Mouse (Mus musculus) gastrocnemius, adult 18-20 months (tissue): ENCODE data around the gene Syngr3. TPM values are rescaled to one million over a fixed set of nuclear protein-coding genes. Genes with fewer than 3 reads are reported as not detected.
"Not testable (repeated sequence)": the region's sequence is repeated elsewhere in the genome, so short reads cannot be mapped to it uniquely, and the experiment has no call there.

Experiments
- DNase-seq: peaks from one replicate; pipeline ENCODE4 v3.0.0; 2021; ENCODE audit warnings: low spot score
- total RNA-seq, 2 experiments: library from RNA; stranded (reverse); gene quantifications; 2 replicates each; pipeline ENCODE4 v1.2.3; 2021

The Syngr3 gene
- total RNA-seq, 2 experiments from 2014 or later = 0.14 TPM; not detected in 1

DNA sequence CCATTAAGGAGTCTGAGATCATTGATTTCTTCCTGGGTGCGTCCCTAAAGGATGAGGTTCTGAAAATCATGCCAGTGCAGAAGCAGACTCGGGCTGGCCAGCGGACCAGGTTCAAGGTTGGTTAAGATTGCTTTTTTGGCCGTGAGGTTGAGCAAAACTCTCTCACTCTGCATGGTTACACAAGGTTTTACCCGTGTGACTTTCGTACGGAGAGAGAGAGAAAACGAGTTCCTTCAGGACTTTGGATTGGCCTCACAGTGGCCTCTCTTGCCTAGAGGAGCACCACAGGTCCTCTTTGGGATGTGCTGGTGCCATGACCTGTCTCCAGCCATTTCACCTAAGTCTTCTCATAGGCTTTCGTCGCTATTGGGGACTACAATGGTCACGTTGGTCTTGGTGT lies 30.9 kb upstream of the Syngr3 start:
- not testable (repeated sequence) for DNase-seq

DNA sequence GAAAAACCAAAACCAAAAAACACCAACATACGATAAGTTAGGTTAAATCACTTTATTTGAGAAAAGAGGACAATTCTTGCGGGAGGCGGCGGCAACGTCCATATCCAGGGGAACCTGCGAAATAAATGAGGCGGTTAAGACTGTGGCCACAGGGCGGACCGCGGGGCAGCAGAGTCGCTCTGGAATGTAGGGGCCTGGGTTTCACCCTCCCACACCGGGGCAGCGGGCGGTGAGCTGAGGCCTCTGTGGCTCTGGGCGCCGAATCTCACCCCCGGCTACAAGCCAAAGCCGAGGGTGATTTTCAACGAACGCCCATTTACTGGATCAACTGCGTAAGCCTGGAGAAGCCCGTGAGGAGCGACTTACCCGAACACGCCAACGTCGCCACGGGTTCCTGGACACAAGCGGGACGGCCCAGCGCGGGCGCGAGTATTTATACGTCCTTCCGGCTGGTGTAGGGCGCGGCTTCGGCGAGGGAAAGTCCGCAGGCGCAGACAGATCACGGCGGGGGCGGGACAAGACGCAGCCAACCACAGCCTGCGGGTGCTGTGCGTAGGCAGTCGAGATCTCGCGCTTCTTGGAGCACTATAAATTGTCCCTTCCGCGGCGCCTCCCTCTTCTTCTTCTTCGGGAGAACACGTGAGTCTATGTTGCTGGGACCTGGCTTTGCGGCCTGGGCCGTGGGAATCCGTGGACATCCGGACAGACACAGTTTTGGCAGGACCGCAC lies 29.9 kb upstream of the Syngr3 start:
- peak; percentile 98 for DNase-seq

DNA sequence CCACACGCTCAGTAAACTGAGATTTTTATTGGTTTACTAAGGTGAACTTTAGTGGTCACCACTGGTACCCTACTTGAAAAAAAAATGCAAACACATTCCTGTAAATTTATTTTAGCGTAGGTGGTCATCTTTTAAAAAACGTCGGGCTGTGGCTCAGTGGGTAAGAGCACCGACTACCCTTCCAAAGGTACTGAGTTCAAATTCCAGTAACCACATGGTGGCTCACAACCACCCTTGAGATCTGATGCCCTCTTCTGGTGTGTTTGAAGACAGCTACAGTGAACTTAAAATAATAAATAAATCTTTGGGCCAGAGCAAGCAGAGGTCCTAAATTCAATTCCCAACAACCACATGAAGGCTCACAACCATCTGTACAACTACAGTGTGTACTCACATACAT lies 29.2 kb upstream of the Syngr3 start:
- DNase-seq = not testable (repeated sequence)

DNA sequence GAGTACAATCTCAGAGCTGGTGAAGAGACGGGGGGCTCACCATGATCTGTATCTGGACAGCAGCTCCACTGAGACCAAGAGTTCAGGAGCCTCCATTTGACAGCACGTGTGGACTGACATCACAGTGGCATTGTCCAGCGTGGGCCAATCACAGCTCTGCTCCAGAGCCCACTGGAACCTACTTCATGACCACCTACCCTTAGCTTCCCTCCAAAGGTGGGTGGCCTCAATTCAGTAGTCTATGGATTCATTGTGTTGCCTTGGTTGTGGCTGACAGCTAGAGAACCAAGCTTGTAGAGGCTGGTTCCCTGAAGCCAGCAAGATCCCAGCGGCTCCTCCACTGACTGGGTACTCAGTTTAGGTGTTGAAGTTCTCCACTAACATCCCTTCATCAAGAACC lies 28.2 kb upstream of the Syngr3 start, which contains the start of the genes Rnf151 and Rps2:
TSS of gene Rnf151 (minus strand) at position 121 of the 400 bp plus-strand sequence.
TSS of gene Rps2 (plus strand) at position 174 of the 400 bp plus-strand sequence.
- no peak for DNase-seq

DNA sequence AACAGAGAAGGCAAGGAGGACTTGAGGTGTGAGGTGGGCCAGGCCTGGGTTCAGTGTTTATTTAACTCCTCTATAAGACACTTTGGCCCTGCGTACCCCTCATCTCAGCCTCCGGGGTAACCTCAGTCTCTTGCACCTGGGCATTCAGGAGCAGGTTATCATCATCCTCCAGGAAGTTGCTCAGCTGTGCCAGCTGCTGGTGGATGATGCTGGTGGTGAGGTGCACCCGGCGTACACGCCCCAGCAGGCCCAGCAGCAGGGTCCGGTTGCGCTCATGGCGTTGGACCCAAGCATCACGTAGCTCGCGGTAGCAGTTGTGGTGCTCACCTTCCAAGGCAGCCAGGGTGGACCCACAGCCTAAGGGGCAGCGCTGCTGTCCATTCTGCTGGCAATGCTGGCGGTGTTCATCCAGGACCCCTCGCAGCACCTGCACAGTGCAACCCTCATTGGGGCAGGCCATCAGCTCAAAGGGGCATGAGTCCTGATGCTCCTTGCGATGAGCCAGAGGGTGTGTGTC lies 26.5 kb upstream of the Syngr3 start:
- no peak for DNase-seq

DNA sequence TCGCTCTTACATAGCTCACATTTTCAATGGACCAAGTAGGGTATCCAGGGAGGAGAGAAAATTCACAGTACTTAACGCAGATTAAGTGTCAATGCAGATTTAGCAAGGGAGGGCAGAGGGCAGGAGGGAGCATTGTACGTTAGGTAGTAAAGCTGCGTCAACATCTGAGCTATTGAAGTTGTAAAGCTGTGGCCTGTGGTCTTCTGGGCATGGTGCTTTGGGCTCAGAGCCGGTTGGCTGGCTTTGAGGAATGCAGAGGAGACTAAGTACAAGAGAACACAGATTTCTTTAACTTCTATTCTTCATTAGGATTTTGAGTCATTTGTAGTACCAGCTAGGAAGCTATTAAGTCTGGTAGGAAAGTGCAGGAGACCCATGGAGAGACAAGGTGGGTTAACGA lies 25.8 kb upstream of the Syngr3 start:
- no peak for DNase-seq

DNA sequence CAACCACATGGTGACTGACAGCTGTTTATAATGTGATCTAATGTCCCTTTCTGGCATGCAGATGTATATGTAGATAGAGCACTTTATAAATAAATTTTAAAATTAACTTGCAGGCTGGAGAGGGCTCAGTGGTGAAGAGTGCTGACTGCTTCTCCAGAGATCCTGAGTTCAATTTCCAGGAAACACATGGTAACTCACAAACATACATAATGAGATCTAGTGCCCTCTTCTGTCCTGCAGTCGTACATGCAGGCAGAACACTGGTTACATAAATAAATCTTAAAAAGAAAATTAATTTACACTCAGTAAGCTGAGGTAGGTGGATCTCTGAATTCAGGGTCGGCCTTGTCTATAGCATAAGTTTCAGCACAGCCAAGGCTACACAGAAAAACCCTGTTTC lies 18.9 kb upstream of the Syngr3 start:
- no peak for DNase-seq

DNA sequence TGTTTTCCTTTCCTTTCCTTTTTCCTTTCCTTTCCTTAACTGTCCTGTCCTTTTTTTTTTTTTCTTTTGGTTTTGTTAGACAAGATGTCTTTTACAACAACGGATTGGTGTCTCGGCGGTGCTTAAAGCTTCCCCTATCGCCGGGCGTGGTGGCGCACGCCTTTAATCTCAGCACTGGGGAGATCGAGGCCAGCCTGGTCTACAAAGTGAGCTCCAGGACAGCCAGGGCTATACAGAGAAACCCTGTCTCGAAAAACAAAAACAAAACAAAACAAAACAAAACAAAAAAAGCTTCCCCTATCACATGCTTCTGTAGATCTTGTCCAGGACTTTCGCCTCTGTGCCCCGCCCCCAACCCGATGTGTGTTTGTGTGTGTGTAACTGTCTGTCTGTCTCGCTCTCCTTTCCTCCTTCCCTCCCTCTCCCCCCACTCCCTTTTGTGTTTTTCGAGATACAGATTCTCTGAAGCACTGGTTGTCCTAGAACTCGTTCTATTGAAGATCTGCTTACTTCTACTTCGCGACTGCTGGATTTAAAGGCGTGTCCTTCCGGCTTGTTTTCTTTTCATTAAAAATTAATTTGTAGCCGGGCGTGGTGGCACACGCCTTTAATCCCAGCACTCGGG lies 18.2 kb upstream of the Syngr3 start:
- no peak for DNase-seq

DNA sequence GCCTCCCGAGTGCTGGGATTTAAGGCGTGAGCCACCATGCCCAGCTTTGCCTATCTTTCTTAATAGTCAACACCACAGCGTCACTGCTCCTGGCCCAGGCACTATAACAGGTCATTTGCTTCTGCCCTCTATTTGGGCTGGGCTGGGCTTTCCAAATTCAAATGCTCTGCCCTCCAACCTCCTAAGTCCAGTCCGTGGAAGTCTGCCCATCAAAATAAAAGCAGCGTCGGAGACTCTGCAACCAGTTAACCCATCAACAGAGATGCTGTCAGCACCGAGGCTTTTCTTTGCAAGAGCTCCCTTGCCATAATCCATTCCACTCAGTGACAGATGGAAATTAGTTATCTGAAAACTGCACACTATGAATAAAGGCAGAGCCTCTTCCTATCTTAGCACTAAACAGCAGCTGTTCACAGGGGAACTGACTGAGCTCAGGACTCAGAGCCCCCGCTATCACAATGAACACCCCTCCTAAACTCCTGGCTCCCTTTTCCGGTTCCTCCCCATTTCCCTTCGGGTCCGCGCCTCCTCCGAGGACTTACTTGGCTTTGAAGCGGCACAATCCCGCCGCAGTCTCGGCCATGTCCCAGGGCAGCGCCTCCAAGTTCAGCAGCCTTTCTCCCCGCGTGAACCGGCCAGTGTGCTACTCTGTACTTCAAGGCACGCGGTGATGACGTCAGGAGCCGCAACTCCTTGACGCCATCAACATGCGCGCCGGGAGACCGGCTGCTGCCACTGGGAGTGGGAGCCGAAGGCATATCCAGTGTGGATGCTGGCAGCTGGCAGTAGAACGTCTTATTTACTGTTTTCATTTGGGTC lies 17.4 kb upstream of the Syngr3 start, which contains the start of gene Tbl3:
TSS of gene Tbl3 (minus strand) at position 679 of the 819 bp plus-strand sequence.
- DNase-seq = peak; percentile 92

DNA sequence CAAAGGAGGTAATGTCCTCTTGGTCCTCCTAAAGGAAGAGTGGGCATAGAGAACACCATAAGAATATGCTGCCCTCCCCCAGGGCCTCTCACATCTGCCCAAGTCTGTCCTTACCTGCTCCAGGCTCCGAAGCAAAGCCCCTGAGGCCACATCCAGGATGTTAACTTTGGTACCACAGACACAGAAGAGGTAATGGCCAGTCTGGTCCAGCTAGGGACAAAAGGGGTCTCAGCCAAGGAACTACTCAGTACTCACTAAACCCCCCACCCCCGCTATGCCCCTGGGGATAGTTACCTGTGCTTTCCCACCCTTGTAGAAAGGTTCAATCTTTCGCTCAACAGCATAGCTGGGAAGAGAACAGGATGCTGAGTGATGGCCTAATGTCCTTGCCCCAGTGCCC lies 16.1 kb upstream of the Syngr3 start:
- no peak for DNase-seq

DNA sequence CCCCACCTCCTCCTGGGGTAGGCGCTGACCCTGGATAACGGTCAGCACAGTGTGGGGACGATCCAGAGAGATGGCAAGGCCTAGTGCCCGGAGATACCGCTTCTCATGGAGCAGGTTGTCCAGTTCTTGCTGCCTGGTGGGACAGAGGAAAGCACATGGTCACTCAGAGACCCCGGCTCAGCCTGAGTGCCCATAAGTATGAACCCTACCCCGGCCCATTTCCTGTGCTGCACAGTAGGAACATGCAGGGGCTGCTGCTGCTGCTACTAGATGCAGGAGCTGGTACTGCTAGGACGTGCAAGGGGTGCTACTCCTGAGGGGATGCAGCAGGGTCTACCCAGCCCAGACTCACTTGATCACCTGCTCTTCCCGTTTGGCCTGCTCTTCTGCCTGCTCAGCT lies 11.5 kb upstream of the Syngr3 start:
- DNase-seq = no peak

DNA sequence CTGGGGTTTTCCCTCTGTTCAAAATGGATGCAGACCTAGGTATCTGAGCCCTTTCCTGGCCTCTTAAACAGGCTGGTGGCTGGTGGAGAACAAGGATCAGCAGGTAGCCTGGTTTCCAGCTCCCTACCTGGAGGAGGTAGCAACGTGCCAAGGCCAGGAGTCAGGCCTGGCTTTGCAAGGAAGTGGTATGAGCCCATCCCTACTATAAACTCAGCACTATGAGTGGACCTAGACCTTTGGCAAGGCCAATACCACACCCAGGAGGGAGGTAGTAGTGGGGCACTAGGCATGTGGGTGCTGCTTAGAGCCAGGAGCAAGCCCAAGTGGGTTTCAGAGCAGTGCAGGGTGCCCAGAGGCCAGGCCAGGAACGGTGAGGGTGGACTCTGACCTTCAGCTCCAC lies 9.7 kb upstream of the Syngr3 start:
- DNase-seq = no peak

DNA sequence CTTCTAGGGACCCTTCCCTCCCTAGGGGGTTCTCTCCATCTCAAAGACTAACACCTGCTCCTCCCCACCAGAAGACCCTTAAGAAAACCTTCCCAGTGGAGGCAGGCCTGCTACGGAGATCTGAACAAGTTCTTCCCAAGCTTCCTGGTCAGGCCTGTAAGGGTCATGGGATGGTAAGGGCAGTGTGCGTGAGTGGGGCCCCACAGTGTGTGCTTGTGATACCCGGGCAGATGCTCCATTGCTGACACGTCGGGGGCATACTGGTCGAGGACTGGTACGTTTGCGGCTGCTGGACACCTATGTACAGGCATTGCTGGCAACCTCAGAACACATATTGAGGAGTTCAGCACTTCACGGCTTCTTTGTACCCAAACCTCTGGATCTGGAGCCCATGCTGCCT lies 9.0 kb upstream of the Syngr3 start:
- no peak for DNase-seq

DNA sequence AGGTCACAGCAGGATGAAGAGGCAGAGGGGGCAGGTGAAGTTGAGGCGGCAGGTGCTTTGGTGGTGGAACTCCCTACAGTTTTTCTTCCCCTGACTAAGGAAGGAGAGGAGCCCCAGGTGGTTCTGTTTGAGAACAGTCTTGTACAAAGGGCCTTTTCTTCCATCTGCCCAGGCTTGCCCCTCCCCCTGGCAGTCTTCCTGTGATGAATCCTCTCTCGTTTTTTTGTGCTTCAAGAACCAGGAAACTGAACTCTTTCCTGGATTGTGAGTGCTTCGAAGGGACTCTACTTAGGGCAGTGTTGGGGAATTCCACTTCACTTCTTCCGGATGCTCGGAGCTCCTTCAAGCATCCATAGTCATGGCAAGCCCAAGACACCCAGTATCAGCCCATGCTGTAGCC lies 8.2 kb upstream of the Syngr3 start:
- no peak for DNase-seq

DNA sequence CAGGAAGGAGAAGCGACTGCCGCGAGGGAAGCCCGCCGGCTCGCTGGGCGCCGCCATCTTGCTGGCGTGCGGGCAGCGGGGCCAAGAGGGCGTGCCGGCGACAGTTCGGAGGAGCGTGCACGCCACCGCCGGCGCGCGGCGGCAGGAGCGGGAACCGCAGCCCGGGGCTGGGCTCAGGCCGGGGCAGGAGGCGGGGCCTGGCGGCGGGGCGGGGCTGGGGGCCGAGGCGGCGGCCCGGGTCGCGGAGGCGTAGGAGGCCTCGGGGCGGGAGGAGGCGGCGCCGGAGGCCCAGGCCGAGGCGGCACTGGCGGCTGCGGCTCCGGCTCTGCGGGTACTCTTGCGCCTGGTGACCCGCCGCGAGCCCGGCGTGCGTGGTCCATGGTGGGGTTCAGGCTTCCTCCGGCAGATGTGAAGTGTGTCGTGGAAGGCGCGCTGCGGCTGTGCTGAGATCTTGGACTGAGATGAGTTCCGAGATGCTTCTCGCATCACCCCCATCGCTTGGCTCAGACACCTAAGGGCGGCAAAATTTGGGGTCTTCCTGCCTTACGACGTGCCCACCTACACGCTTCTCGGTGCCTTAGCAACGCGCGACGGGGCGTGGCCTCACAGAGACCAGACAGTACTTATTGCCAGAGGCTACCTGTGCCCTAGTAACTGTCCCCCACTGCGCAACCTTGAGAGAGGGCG lies 6.4 kb upstream of the Syngr3 start, which contains the start of the genes Gfer and Noxo1:
TSS of gene Gfer (minus strand) at position 146 of the 687 bp plus-strand sequence.
TSS of gene Noxo1 (plus strand) at position 224 of the 687 bp plus-strand sequence.
- peak; percentile 88 for DNase-seq

DNA sequence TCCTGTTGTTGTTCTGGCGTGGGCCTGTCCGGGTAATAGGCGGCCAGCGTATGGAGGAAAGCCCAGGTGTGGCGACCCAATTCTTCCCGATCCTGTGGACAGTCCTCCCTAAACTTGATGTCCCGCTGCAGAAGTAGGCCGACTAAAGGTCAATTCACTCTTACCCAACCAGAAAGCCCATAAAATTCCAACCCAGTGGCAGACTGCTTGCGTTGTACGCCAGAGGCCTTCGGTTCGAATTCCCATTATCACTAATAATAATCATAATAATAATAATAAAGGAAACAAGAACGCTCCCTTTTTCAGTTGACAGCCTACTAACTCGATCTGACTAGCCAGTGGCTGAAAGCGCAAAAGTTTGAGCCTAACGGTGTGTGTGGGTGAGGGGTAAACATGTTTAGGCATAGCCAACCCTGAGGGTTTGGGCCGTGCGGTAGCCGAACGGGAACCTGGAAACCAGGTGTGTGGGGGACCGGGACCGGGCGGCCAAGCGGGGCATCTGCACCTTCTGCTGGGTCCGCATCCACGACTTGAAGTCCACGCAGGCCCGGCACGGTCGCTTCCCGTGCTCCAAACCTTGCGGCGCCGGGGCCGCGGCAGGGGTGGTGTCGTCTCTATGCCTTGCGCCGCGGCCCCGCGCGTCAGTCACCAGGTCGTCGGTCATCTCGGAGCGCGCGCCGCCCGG lies 5.7 kb upstream of the Syngr3 start:
- DNase-seq = no peak

DNA sequence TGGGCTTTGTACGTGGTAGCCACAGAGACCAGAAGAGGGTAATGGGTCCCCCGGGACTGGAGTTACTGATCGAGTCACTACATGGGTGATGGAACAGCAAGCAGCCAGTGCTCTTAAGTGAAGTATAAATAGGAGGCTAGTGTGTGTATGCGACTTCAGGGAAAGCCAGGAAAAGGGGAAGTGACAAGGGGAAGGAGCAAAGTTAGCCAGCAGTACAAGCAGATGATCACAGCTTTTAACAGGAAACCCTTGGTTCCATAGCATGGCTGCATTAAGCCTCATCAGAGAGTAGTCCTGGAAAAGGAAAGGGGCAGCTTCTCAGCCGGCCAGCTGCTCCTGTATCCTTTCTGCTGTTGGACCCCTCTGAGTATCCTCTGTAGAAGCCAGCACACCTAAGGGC lies 2.6 kb upstream of the Syngr3 start:
- no peak for DNase-seq

DNA sequence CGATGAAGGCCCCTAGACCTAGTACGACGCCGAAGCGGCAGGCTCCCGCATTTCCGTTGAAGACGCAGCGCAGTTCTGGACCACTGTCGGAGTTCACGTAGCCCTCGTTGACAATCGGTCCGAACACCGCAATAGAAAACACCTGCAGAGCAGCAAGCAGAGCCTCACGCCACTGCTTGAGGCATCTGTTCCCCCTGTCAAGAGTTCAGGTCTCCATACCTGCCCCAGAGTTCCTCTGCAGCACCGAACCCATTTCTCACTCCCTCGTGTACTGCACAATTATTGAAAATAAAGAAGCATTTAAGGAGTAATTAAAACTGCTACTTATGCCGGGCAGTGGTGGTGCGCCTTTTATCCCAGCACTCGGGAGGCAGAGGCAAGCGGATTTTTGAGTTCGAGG lies 2.2 kb downstream of the Syngr3 start:
- DNase-seq = no peak

DNA sequence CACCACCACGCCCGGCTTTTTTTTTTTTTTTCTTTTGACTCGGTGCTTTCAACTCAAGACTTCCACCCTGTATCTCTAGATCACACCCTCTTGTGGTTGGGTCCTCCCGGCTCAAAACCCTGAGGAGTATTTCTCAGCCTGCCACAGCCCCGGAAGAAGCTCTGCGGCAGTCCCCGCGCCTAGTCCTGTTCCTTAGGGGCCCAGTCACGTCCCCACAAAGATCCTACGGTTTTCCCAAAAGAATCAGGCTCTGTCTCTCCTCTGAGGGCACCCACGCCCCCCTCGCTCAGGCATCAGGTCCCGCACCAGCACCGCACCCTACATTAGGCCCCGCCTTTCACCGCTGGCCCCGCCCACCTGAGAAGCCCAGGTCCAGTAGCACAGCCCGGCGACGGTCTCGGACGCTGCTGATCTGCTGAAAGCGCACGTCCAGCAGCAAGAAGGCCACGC lies 2.6 kb downstream of the Syngr3 start:
- DNase-seq = peak; percentile 57

DNA sequence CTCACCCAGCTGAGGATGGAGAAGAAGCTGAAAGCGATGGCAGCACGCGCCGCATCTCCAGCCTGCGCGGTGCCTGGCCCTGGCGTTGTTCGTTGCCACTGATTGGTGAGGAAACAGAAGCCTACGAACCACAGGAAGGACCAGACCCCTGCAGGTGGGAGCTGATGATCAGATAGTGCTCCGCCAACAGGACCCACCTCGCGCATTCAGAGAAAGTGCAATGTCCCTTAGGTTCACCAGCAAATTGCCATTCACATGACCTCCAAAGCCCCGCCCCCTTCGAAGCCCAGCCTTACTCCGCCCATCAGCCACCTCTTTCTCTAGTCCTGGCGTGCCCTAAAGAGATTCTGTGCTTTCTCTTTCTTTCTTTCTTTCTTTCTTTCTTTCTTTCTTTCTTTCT lies 3.2 kb downstream of the Syngr3 start:
- peak; percentile 36 for DNase-seq
